Mouse (Mus musculus) C2C12 (cell line): Measurements from ENCODE around the gene Olfml3.

Experiments used
- CTCF ChIP-seq: IDR thresholded peaks from one replicate; pipeline ENCODE4 v1.5.1; 2011; ENCODE audit not compliant: control insufficient read depth, insufficient read depth, insufficient read length
- FOSL1 ChIP-seq: IDR thresholded peaks from one replicate; pipeline ENCODE4 v1.8.0; 2011; ENCODE audit warnings: mild to moderate bottlenecking, low read length; ENCODE audit not compliant: poor library complexity, insufficient read depth, severe bottlenecking
- USF1 ChIP-seq: IDR thresholded peaks from one replicate; pipeline ENCODE4 v1.6.1; 2011; ENCODE audit warnings: low read depth, mild to moderate bottlenecking, control low read depth, moderate library complexity

DNA sequence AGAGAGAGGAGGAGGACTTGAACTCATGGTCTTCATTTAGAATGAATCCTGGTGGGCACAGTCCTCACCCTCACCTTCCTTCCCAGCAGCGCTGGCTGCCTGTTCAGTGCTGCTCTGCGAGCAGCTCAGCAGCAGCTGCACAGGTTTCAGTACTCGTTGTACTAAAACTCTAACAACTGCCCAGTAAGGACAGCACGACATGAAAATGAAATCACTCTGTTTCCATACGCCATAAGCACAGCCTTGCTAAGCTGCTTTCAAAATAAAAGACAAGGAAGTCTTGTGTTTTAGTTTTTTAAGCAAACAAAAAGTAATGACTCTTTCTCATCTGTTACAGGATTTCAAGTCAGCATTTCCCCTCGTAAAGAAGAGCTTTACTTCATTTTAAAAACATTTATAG lies 5.4 kb upstream of the Olfml3 start:
- TF ChIP-seq CTCF: no peak
- TF ChIP-seq USF1: no peak
- no peak for TF ChIP-seq FOSL1
